Mouse (Mus musculus): Measurements from ENCODE around the gene Isca2. TPM values are rescaled to one million over a fixed set of nuclear protein-coding genes. Genes with fewer than 3 reads are reported as not detected.
A peak's percentile ranks its signal among the peaks of the same experiment; 100 is the strongest.

The Isca2 gene
- polyA plus RNA-seq, 1 experiment from 2014 or later = 137 TPM

DNA sequence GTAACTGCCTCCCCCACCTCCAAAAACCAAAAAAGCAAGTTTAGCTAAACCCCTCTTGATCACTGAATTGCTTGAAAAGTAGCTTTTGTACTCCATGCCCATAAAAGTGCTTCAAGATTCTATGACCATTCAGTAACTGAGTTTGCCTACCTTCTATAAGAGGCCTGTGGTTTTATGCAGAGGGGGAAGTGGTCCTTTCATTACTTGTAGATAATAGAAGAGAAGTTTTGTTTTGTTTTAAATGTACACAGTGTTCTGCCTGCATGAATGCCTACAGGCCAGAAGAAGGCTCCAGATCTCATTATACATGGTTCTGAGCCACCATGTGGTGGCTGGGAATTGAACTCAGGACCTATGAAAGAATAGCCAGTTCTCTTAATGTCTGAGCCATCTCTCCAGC lies 3.2 kb downstream of the Isca2 start:
- Histone ChIP-seq H3K9ac (replicated peaks; ENCODE audit: low read depth, low read length) (no peak overlapping the region), H3K4me2 (replicated peaks; ENCODE audit: low read depth, low read length) (no peak overlapping the region), H3K36me3 (ENCODE audit: control insufficient read depth, insufficient read depth, low read length) (no peaks in the 10 kb centered on the region), H3K4me3 (ENCODE audit: low read depth, low read length) (no peak overlapping the region), H3K4me1 (ENCODE audit: control insufficient read depth, insufficient read depth, low read length) (peaks cover 11% of the 10 kb centered on the region; the same call in 1 of the 2 replicates), H3K27me3 (ENCODE audit: control insufficient read depth, insufficient read depth, low read length) (no peaks in the 10 kb centered on the region), H3K9me3 (ENCODE audit: control insufficient read depth, low read depth, low read length) (no peaks in the 10 kb centered on the region), H3K27ac (ENCODE audit: low read length) (no peak overlapping the region)
- no peak for ATAC-seq (ENCODE audit: insufficient number of reproducible peaks, insufficient read depth, low FRiP score, low read depth)

DNA sequence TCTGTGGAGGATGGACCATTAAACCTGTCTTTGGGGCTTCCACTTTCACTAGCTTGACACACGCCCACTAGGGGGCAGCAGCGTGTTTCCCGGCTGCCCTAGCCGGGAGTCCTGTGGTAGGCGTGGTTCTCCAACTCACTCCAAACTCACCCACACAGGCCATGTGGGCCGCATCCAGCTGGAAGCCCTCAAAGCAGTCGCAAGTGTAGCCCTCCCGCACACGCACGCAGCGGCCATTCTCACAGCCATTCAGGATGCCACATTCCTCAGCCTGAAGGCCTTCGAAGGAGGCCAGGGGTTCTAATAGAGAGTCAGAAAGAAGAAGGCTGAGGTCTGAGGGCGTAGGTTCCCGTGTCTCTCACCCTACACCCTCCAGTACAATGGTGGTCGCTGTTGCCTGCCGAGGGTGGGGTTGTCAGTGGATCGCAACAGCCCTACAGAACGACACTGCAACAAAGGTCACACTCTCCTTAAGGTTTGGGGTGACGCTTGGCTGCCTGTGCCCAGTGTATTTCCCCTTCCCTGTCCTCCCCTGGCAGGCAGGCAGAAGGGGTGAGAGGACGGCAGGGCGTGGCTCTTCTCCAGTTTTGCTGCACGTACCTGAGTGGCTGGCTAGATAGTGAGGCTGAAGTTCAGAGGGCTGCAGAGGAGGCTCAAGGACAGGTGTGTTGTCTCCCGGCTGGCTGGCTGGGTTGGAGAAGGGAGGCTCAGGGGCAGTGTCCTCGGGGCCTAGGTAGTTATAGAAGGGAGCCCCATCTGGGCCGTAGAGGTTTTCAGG lies 11.7 kb downstream of the Isca2 start:
- Histone ChIP-seq H3K9me3 (ENCODE audit: control insufficient read depth, low read depth, low read length) (no peaks in the 10 kb centered on the region), H3K27ac (ENCODE audit: low read length) (no peak overlapping the region), H3K4me3 (ENCODE audit: low read depth, low read length) (no peak overlapping the region), H3K4me1 (ENCODE audit: control insufficient read depth, insufficient read depth, low read length) (peaks cover 5% of the 10 kb centered on the region; the same call in 1 of the 2 replicates), H3K36me3 (ENCODE audit: control insufficient read depth, insufficient read depth, low read length) (no peaks in the 10 kb centered on the region), H3K4me2 (replicated peaks; ENCODE audit: low read depth, low read length) (peak overlapping the region; percentile 27; the same call in 1 of the 2 replicates), H3K27me3 (ENCODE audit: control insufficient read depth, insufficient read depth, low read length) (no peaks in the 10 kb centered on the region), H3K9ac (replicated peaks; ENCODE audit: low read depth, low read length) (no peak overlapping the region)
- WGBS = 19% methylated on average over 25 of the region's 25 CpGs
- peak; percentile 88 for ATAC-seq (ENCODE audit: insufficient number of reproducible peaks, insufficient read depth, low FRiP score, low read depth)

DNA sequence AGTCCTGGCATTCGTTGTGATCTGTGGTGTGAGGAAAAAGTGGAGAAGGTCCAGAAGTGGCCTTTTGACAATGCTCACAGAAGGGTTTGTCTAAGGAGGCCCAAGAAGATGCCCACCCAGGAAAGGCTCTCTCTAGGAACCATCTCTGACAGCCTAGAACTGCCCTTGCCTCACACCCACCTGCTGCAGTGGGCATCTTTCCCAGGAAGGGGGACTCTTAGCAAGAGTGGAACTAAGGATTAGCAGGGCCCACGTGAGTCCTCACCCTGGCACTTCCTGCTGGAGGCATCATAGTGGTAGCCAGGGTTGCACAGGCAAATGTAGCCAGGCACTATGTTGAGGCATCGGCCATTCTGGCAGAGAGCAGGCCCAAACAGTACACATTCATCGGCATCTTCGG lies 13.0 kb downstream of the Isca2 start:
- no peak for ATAC-seq (ENCODE audit: insufficient number of reproducible peaks, insufficient read depth, low FRiP score, low read depth)

DNA sequence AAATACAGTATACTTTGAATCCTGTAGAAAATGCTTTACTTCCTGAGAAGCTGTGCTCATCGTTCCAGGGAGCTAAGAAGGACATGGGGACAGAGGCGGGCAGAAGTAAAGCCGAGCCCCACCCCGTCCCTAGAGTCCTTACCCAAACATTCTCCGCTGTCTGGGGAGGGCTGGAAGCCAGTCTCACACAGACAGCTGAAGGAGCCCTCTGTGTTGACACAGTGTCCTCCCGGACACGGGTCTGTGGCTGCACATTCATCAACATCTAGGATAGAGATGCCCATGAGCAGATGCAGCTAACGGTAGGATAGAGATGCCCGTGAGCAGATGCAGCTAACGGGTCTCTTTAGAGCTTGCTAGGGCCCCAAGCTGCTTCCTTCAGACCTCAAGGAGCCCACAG lies 17.8 kb downstream of the Isca2 start:
- Histone ChIP-seq H3K4me3 (ENCODE audit: low read depth, low read length) (no peak overlapping the region), H3K27me3 (ENCODE audit: control insufficient read depth, insufficient read depth, low read length) (no peaks in the 10 kb centered on the region), H3K27ac (ENCODE audit: low read length) (no peak overlapping the region), H3K36me3 (ENCODE audit: control insufficient read depth, insufficient read depth, low read length) (no peaks in the 10 kb centered on the region), H3K9me3 (ENCODE audit: control insufficient read depth, low read depth, low read length) (no peaks in the 10 kb centered on the region), H3K4me2 (replicated peaks; ENCODE audit: low read depth, low read length) (no peak overlapping the region), H3K9ac (replicated peaks; ENCODE audit: low read depth, low read length) (no peak overlapping the region), H3K4me1 (ENCODE audit: control insufficient read depth, insufficient read depth, low read length) (no peaks in the 10 kb centered on the region)
- ATAC-seq (ENCODE audit: insufficient number of reproducible peaks, insufficient read depth, low FRiP score, low read depth) = no peak
- 37% methylated on average over 10 of the region's 10 CpGs for WGBS

More for the DNA sequence above, 13.0 kb downstream of the Isca2 start:
- Histone ChIP-seq H3K4me1 (ENCODE audit: control insufficient read depth, insufficient read depth, low read length) (peaks cover 5% of the 10 kb centered on the region; the same call in 1 of the 2 replicates), H3K27me3 (ENCODE audit: control insufficient read depth, insufficient read depth, low read length) (no peaks in the 10 kb centered on the region), H3K4me2 (replicated peaks; ENCODE audit: low read depth, low read length) (no peak overlapping the region), H3K27ac (ENCODE audit: low read length) (no peak overlapping the region), H3K36me3 (ENCODE audit: control insufficient read depth, insufficient read depth, low read length) (no peaks in the 10 kb centered on the region), H3K9ac (replicated peaks; ENCODE audit: low read depth, low read length) (no peak overlapping the region), H3K4me3 (ENCODE audit: low read depth, low read length) (no peak overlapping the region), H3K9me3 (ENCODE audit: control insufficient read depth, low read depth, low read length) (no peaks in the 10 kb centered on the region)
- 76% methylated on average over 5 of the region's 5 CpGs for WGBS

DNA sequence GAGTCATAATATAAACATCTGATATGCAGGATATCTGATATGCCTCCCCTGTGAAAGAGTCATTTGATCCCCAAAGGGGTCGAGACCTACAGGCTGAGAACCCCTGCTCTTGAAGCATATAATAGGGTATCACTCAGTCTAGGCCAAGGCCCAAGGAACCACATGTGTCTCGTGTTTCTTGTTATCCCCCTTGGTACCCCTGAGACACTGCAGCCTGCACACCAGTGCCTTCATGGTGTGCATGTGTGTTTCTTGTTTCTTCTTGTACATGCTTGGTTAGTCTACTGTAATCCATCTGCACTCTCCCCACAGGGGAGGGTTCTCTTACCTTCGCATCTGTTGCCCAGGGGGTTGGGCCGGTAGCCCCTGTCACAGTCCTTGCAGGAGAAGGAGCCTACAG lies 19.6 kb downstream of the Isca2 start:
- Histone ChIP-seq H3K4me3 (ENCODE audit: low read depth, low read length) (no peak overlapping the region), H3K36me3 (ENCODE audit: control insufficient read depth, insufficient read depth, low read length) (no peaks in the 10 kb centered on the region)
- 80% methylated on average over 4 of the region's 4 CpGs for WGBS

DNA sequence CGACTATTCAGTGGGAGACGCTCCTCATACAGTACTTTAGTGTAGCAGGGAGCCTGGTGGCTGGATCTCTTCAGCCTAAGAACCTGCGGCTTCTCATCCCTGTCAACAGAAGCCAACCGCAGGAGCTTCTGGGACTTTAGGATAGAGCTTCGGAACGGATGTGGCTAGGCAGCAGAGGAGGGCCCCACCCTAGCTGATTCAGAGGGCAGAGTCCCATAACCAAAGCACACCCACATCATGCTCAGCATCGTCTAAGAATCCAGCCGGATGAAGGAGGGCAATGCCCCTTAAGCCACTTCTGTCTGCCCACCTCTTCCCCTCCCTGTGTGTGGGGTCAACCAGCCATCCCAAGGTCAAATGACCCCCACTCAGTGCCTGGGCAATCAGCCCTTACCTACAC lies 21.6 kb downstream of the Isca2 start:
- H3K27ac ChIP-seq (ENCODE audit: low read length) = no peak overlapping the region
- no peak overlapping the region for H3K9ac ChIP-seq (replicated peaks; ENCODE audit: low read depth, low read length)
- H3K27me3 ChIP-seq (ENCODE audit: control insufficient read depth, insufficient read depth, low read length) = no peaks in the 10 kb centered on the region
- no peak overlapping the region for H3K4me2 ChIP-seq (replicated peaks; ENCODE audit: low read depth, low read length)
- no peak overlapping the region for H3K4me3 ChIP-seq (ENCODE audit: low read depth, low read length)
- H3K9me3 ChIP-seq (ENCODE audit: control insufficient read depth, low read depth, low read length) = no peaks in the 10 kb centered on the region
- ATAC-seq (ENCODE audit: insufficient number of reproducible peaks, insufficient read depth, low FRiP score, low read depth) = no peak
- WGBS = 84% methylated on average over 8 of the region's 8 CpGs
- H3K36me3 ChIP-seq (ENCODE audit: control insufficient read depth, insufficient read depth, low read length) = no peaks in the 10 kb centered on the region
- no peaks in the 10 kb centered on the region for H3K4me1 ChIP-seq (ENCODE audit: control insufficient read depth, insufficient read depth, low read length)

More for the DNA sequence above, 19.6 kb downstream of the Isca2 start:
- no peaks in the 10 kb centered on the region for H3K9me3 ChIP-seq (ENCODE audit: control insufficient read depth, low read depth, low read length)
- no peak overlapping the region for H3K9ac ChIP-seq (replicated peaks; ENCODE audit: low read depth, low read length)
- no peaks in the 10 kb centered on the region for H3K27me3 ChIP-seq (ENCODE audit: control insufficient read depth, insufficient read depth, low read length)
- no peak for ATAC-seq (ENCODE audit: insufficient number of reproducible peaks, insufficient read depth, low FRiP score, low read depth)
- no peak overlapping the region for H3K27ac ChIP-seq (ENCODE audit: low read length)
- no peaks in the 10 kb centered on the region for H3K4me1 ChIP-seq (ENCODE audit: control insufficient read depth, insufficient read depth, low read length)
- no peak overlapping the region for H3K4me2 ChIP-seq (replicated peaks; ENCODE audit: low read depth, low read length)

DNA sequence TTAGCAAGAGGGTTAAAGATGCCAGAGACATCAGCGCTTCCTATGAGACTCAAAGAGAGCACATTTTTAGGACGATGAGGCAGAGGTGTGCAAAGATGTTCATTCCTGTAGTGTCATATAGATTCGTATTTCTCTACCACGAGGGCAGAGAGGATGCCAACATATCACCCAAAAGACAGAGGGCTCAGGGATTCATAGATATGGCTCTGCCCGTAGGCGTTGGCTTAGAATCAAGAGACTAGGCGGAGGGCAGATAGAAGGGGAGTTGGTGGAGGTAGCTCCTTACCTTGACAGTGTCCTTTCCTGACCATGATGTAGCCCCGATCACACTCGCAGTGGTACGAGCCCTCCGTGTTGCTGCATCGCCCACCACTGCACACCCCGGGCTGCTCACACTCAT lies 26.0 kb downstream of the Isca2 start:
- H3K27ac ChIP-seq (ENCODE audit: low read length) = no peak overlapping the region
- no peak for ATAC-seq (ENCODE audit: insufficient number of reproducible peaks, insufficient read depth, low FRiP score, low read depth)
- 90% methylated on average over 13 of the region's 13 CpGs for WGBS

DNA sequence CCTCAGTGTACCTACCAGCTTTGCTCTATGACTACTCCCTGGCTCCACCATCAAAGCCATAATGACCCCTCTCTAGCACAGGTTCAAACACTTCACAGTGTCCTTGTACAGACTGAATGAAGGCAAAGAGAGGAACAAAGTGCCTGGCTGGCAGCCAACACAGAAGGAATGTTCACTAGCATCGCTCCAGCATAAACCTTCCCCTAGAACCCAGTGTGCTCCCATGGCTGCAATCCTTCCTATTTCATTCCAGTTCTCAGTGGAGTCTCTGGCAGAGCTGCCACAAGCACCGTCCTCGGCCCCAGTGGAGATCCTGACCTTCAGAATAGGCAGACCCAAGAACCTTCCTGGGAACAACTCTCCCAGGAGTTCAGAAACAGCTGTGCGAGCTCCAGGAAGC lies 27.4 kb downstream of the Isca2 start:
- 45% methylated on average over 4 of the region's 4 CpGs for WGBS
- no peaks in the 10 kb centered on the region for H3K27me3 ChIP-seq (ENCODE audit: control insufficient read depth, insufficient read depth, low read length)
- no peak overlapping the region for H3K4me2 ChIP-seq (replicated peaks; ENCODE audit: low read depth, low read length)
- no peak overlapping the region for H3K4me3 ChIP-seq (ENCODE audit: low read depth, low read length)
- H3K36me3 ChIP-seq (ENCODE audit: control insufficient read depth, insufficient read depth, low read length) = no peaks in the 10 kb centered on the region
- no peak overlapping the region for H3K27ac ChIP-seq (ENCODE audit: low read length)
- H3K9ac ChIP-seq (replicated peaks; ENCODE audit: low read depth, low read length) = no peak overlapping the region
- H3K4me1 ChIP-seq (ENCODE audit: control insufficient read depth, insufficient read depth, low read length) = peaks cover 6% of the 10 kb centered on the region; the same call in 1 of the 2 replicates
- H3K9me3 ChIP-seq (ENCODE audit: control insufficient read depth, low read depth, low read length) = no peaks in the 10 kb centered on the region
- no peak for ATAC-seq (ENCODE audit: insufficient number of reproducible peaks, insufficient read depth, low FRiP score, low read depth)

More for the DNA sequence above, 26.0 kb downstream of the Isca2 start:
- Histone ChIP-seq H3K4me2 (replicated peaks; ENCODE audit: low read depth, low read length) (no peak overlapping the region), H3K36me3 (ENCODE audit: control insufficient read depth, insufficient read depth, low read length) (no peaks in the 10 kb centered on the region), H3K9ac (replicated peaks; ENCODE audit: low read depth, low read length) (no peak overlapping the region), H3K4me1 (ENCODE audit: control insufficient read depth, insufficient read depth, low read length) (peaks cover 3% of the 10 kb centered on the region; the same call in 1 of the 2 replicates), H3K4me3 (ENCODE audit: low read depth, low read length) (no peak overlapping the region), H3K27me3 (ENCODE audit: control insufficient read depth, insufficient read depth, low read length) (no peaks in the 10 kb centered on the region), H3K9me3 (ENCODE audit: control insufficient read depth, low read depth, low read length) (no peaks in the 10 kb centered on the region)
